Mouse (Mus musculus) brain, adult 10 weeks (tissue): ENCODE results near the gene Cyp4a10. TPM values are rescaled to one million over a fixed set of nuclear protein-coding genes. Genes with fewer than 3 reads are reported as not detected.

ENCODE experiments used
- polyA plus RNA-seq: library from polyadenylated mRNA; stranded (reverse); fragments of 350-450 nt; fragmentation: Illumina TruSeq; extraction: RNeasy Lipid Tissue Mini Kit (QIAGEN cat#74804); gene quantifications from one replicate; pipeline ENCODE4 v1.2.3, GENCODE M21; 2015; ENCODE audit warnings: low read depth, low replicate concordance

The Cyp4a10 gene
- not detected for polyA plus RNA-seq

DNA sequence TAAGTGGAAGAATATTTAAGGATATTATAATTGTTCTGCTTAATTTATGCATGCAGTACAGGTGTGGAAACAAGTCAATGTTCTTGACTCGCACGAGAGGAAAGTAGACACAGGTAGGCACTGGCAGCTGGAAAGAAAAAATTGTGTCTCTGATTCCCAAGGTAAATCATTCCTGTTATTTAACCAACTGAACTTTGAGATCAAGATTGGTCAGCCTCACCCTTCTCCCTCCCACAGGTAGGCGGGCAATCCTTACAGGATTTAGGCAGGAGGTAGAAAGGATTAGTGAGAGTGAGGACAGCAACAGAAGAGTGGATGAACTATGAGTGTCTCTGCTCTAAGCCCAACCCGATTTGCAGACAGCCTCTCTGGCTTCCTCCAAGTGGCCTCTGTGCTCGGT, at the start of gene Cyp4a10:
Cyp4a10 (plus strand) TSS at position 265 of the 400 bp plus-strand sequence.

DNA sequence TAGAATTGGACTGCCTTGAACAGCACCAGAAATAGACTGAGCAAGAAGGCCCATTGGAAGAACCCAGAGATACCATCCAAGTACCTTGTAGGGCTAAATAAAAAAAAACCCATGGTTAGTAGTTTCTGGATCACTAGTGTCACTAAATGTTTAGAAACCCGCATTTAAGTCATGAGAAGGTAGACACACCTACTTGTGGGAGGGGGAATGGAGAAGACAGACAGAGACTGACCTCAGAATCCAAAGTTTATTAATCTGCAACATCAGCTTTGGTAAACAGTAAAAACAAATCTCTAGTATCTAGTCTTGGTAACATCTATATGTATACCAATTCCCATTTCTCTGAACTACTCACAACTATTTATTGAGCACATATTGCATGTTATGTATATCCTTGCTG, 22.1 kb upstream of the Cyp4a10 start, which contains the start of gene Cyp4a14:
Cyp4a14 (minus strand) TSS at position 142 of the 400 bp plus-strand sequence.

DNA sequence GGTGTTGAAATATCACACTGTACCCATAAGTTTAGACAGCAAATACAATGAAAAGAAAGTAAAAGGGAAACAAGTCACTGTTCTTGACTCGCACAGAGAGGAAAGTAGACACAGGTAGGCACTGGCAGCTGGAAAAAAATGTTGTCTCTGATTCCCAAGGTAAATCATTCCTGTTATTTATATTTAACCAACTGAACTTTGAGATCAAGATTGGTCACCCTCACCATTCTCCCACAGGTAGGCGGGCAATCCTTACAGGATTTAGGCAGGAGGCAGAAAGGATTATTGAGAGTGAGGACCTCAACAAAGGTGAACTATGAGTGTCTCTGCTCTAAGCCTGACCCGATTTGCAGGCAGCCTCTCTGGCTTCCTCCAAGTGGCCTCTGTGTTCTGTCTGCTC, 45.3 kb downstream of the Cyp4a10 start, which contains the start of gene Cyp4a31:
Cyp4a31 (plus strand) TSS at position 249 of the 400 bp plus-strand sequence.

Other genes starting within 250 kb of the Cyp4a10 start
- gene Cyp4a12a, start 219.2 kb upstream of the Cyp4a10 start, polyA plus RNA-seq: not detected
- not detected for gene Cyp4a12b, start 106.6 kb upstream of the Cyp4a10 start, polyA plus RNA-seq
- not detected for gene Cyp4a30b, start 65.7 kb upstream of the Cyp4a10 start, polyA plus RNA-seq
- 0.18 TPM for gene Cyp4a14, start 22.1 kb upstream of the Cyp4a10 start, polyA plus RNA-seq
- gene Cyp4a31, start 45.4 kb downstream of the Cyp4a10 start, polyA plus RNA-seq: not detected
- gene Cyp4a32, start 82.7 kb downstream of the Cyp4a10 start, polyA plus RNA-seq: not detected
- 1.0 TPM for gene Cyp4b1, start 129.5 kb downstream of the Cyp4a10 start, polyA plus RNA-seq
- gene Efcab14, start 219.5 kb downstream of the Cyp4a10 start, polyA plus RNA-seq: 40.5 TPM